Mouse (Mus musculus) hindbrain, embryonic 14.5 days (tissue): ENCODE measurements around the gene Scaf1. TPM values are rescaled to one million over a fixed set of nuclear protein-coding genes. Genes with fewer than 3 reads are reported as not detected.

ENCODE experiments used
- ATAC-seq: fragments of 200-750 bp; cut with Nextera tagmentation; 2 replicates; pipeline ENCODE4 v1.8.0; 2017; ENCODE audit warnings: moderate number of reproducible peaks, mild to moderate bottlenecking, moderate TSS enrichment, moderate library complexity; ENCODE audit not compliant: low FRiP score
- DNase-seq: peaks from one replicate; pipeline ENCODE4 v3.0.0-alpha.2; 2015; ENCODE audit warnings: low spot score
- H3K27ac ChIP-seq: fragments of 300-500 bp; sonication (generic); 2 replicates; pipeline ENCODE4 v1.5.1; 2014; ENCODE audit warnings: mild to moderate bottlenecking, moderate library complexity
- H3K27me3 ChIP-seq: fragments of 300-500 bp; sonication (generic); 2 replicates; pipeline ENCODE4 v1.6.1; 2014; ENCODE audit warnings: mild to moderate bottlenecking, low read length, mixed read lengths; ENCODE audit not compliant: control insufficient read depth, insufficient read depth
- H3K36me3 ChIP-seq: fragments of 300-500 bp; sonication (generic); replicated peaks from 2 replicates; pipeline ENCODE4 v1.6.1; 2014; ENCODE audit not compliant: control insufficient read depth, insufficient read depth
- H3K4me1 ChIP-seq: fragments of 300-500 bp; sonication (generic); replicated peaks from 2 replicates; pipeline ENCODE4 v1.6.1; 2014; ENCODE audit warnings: antibody characterized with exemption, low read length, mixed read lengths; ENCODE audit not compliant: control insufficient read depth, insufficient read depth
- H3K4me2 ChIP-seq: fragments of 300-500 bp; sonication (generic); replicated peaks from 2 replicates; pipeline ENCODE4 v1.6.1; 2014; ENCODE audit warnings: mild to moderate bottlenecking, moderate library complexity
- H3K4me3 ChIP-seq: fragments of 300-500 bp; sonication (generic); replicated peaks from 2 replicates; pipeline ENCODE4 v1.5.1; 2014; ENCODE audit warnings: mild to moderate bottlenecking, low read length
- H3K9ac ChIP-seq: fragments of 300-500 bp; sonication (generic); 2 replicates; pipeline ENCODE4 v1.6.1; 2014
- H3K9me3 ChIP-seq: fragments of 300-500 bp; sonication (generic); 2 replicates; pipeline ENCODE4 v1.6.1; 2016; ENCODE audit warnings: low read length; ENCODE audit not compliant: control insufficient read depth
- WGBS: fragments of 180-500 bp; shearing (Covaris S2); extraction: QIAGEN DNeasy Blood & Tissue Kit; methylation state at CpG from one replicate; pipeline ENCODE4 v1.1.7; 2014; 5-methylcytosine and 5-hydroxymethylcytosine counted together
- polyA plus RNA-seq: library from polyadenylated mRNA; unstranded; fragments of >200 nt; fragmentation: Nextera tagmentation; extraction: Ambion mirVana; gene quantifications from 2 replicates; pipeline ENCODE4 v1.2.1, GENCODE M21; 2014

The Scaf1 gene
- polyA plus RNA-seq = 59.7 and 61.9 TPM in 2 replicates

GRCm38 (mm10) chr7:45015957-45016612 is at the start of gene Scaf1:
Gene Scaf1, minus strand, starts transcription at chr7:45016363.
- WGBS = 2% methylated on average over 57 of the region's 69 CpGs
- Histone ChIP-seq H3K4me3 (peak within 1 kb of the TSS; percentile 95), H3K27me3 (no peaks in the 10 kb centered on the region), H3K36me3 (peaks cover 27% of the 10 kb centered on the region), H3K9me3 (no peaks in the 10 kb centered on the region), H3K4me2 (peak within 1 kb of the TSS; percentile 95), H3K4me1 (peaks cover 21% of the 10 kb centered on the region), H3K9ac (peak within 1 kb of the TSS; percentile 94), H3K27ac (peak within 1 kb of the TSS; percentile 83)
- ATAC-seq (peak; percentile 94), DNase-seq (peak; percentile 99)

- H3K4me1 ChIP-seq = peaks cover 28% of the 10 kb centered on the region
- H3K27ac ChIP-seq = peak within 1 kb of the TSS; percentile 83
- H3K4me2 ChIP-seq = peak within 1 kb of the TSS; percentile 61
- H3K9ac ChIP-seq = peak within 1 kb of the TSS; percentile 49
- no peaks in the 10 kb centered on the region for H3K36me3 ChIP-seq
- H3K9me3 ChIP-seq = no peaks in the 10 kb centered on the region
- H3K4me3 ChIP-seq = peak within 1 kb of the TSS; percentile 43
- ATAC-seq (peak; percentile 89), DNase-seq (peak; percentile 96)
- under 1% methylated on average over 31 of the region's 31 CpGs for WGBS
- no peaks in the 10 kb centered on the region for H3K27me3 ChIP-seq
Measured at GRCm38 (mm10) chr7:45062239-45062835, 46.2 kb upstream of the Scaf1 start, which contains the start of the genes Nosip and Prrg2. Gene Nosip, plus strand, starts transcription at chr7:45062429. Gene Prrg2, minus strand, starts transcription at chr7:45062677.

GRCm38 (mm10) chr7:45061532-45062075 is 45.4 kb upstream of the Scaf1 start:
- 16% methylated on average over 11 of the region's 11 CpGs for WGBS
- H3K36me3 ChIP-seq = no peaks in the 10 kb centered on the region
- H3K4me3 ChIP-seq = peak overlapping the region; percentile 43
- H3K9ac ChIP-seq = peak overlapping the region; percentile 38; the same call in 1 of the 2 replicates
- peaks cover 28% of the 10 kb centered on the region for H3K4me1 ChIP-seq
- no peaks in the 10 kb centered on the region for H3K9me3 ChIP-seq
- ATAC-seq (no peak), DNase-seq (no peak)
- H3K27me3 ChIP-seq = no peaks in the 10 kb centered on the region
- peak overlapping the region; percentile 83; the same call in 1 of the 2 replicates for H3K27ac ChIP-seq
- H3K4me2 ChIP-seq = peak overlapping the region; percentile 61

GRCm38 (mm10) chr7:45060632-45061122 is 44.5 kb upstream of the Scaf1 start:
- Histone ChIP-seq H3K27ac (no peak overlapping the region), H3K9me3 (no peaks in the 10 kb centered on the region), H3K4me1 (peaks cover 28% of the 10 kb centered on the region), H3K27me3 (no peaks in the 10 kb centered on the region), H3K4me2 (no peak overlapping the region), H3K36me3 (no peaks in the 10 kb centered on the region), H3K4me3 (no peak overlapping the region), H3K9ac (no peak overlapping the region)
- DNase-seq (no peak), ATAC-seq (no peak)
- WGBS = 92% methylated on average over 6 of the region's 6 CpGs

GRCm38 (mm10) chr7:45058607-45059571 is 42.7 kb upstream of the Scaf1 start:
- Histone ChIP-seq H3K27ac (peak overlapping the region; percentile 71), H3K4me1 (peaks cover 28% of the 10 kb centered on the region), H3K27me3 (no peaks in the 10 kb centered on the region), H3K36me3 (no peaks in the 10 kb centered on the region), H3K4me2 (no peak overlapping the region), H3K4me3 (no peak overlapping the region), H3K9ac (0 out of 2 replicates have a peak overlapping the region, but pooled peaks have one; percentile 2), H3K9me3 (no peaks in the 10 kb centered on the region)
- DNase-seq = peak; percentile 29
- 80% methylated on average over 10 of the region's 10 CpGs for WGBS
- no peak for ATAC-seq

- H3K4me2 ChIP-seq = no peak overlapping the region
- no peaks in the 10 kb centered on the region for H3K36me3 ChIP-seq
- no peaks in the 10 kb centered on the region for H3K27me3 ChIP-seq
- H3K27ac ChIP-seq = no peak overlapping the region
- peaks cover 24% of the 10 kb centered on the region for H3K4me1 ChIP-seq
- ATAC-seq (no peak), DNase-seq (no peak)
- H3K9ac ChIP-seq = no peak overlapping the region
- H3K4me3 ChIP-seq = no peak overlapping the region
- H3K9me3 ChIP-seq = no peaks in the 10 kb centered on the region
Measured at GRCm38 (mm10) chr7:45056972-45057348, 40.8 kb upstream of the Scaf1 start.

- ATAC-seq = no peak
- 69% methylated on average over 14 of the region's 14 CpGs for whole genome bisulfite sequencing
- H3K9ac ChIP-seq = no peak overlapping the region
Measured at GRCm38 (mm10) chr7:45056329-45056971, 40.3 kb upstream of the Scaf1 start.

GRCm38 (mm10) chr7:45053931-45054510 is 37.9 kb upstream of the Scaf1 start:
- Histone ChIP-seq H3K4me3 (peak overlapping the region; percentile 59), H3K27ac (peak overlapping the region; percentile 100), H3K4me1 (peaks cover 24% of the 10 kb centered on the region), H3K36me3 (peaks cover 12% of the 10 kb centered on the region), H3K4me2 (peak overlapping the region; percentile 99), H3K9me3 (no peaks in the 10 kb centered on the region), H3K27me3 (no peaks in the 10 kb centered on the region), H3K9ac (peak overlapping the region; percentile 91)
- DNase-seq (peak; percentile 84), ATAC-seq (peak; percentile 91)
- under 1% methylated on average over 32 of the region's 33 CpGs for WGBS

More at GRCm38 (mm10) chr7:45056329-45056971, 40.3 kb upstream of the Scaf1 start:
- no peak overlapping the region for H3K4me2 ChIP-seq
- no peaks in the 10 kb centered on the region for H3K27me3 ChIP-seq
- no peak overlapping the region for H3K27ac ChIP-seq
- no peak overlapping the region for H3K4me3 ChIP-seq
- no peaks in the 10 kb centered on the region for H3K36me3 ChIP-seq
- H3K9me3 ChIP-seq = no peaks in the 10 kb centered on the region
- no peak for DNase-seq
- H3K4me1 ChIP-seq = peaks cover 22% of the 10 kb centered on the region
